Mouse (Mus musculus) heart, adult 2 months (tissue): ENCODE measurements around the gene Ripply3.
A peak's percentile ranks its signal among the peaks of the same experiment; 100 is the strongest.

Experiments used
- CTCF ChIP-seq: fragments of 200-600 bp; IDR thresholded peaks from 2 replicates; pipeline ENCODE4 v1.8.1; 2022; ENCODE audit warnings: antibody characterized with exemption, mild to moderate bottlenecking, moderate library complexity
- EP300 ChIP-seq: fragments of 200-500 bp; IDR thresholded peaks from 2 replicates; pipeline ENCODE4 v1.6.1; 2011; ENCODE audit warnings: low read depth, low read length, control low read depth; ENCODE audit not compliant: insufficient read depth
- POLR2A ChIP-seq: fragments of 200-500 bp; IDR thresholded peaks from 2 replicates; pipeline ENCODE4 v1.6.1; 2011; ENCODE audit warnings: mild to moderate bottlenecking, low read depth, low read length, control low read depth; ENCODE audit not compliant: insufficient read depth

- TF ChIP-seq POLR2A (peak; percentile 62), CTCF (no peak), EP300 (no peak)
These were observed 42.1 kb downstream of the Ripply3 start, which contains the start of gene Ttc3 for GRCm38 (mm10) chr16:94370173-94370914.
